Mouse (Mus musculus) right cerebral cortex, adult 2 months (tissue): ENCODE measurements at regions not wholly inside any gene's neighbourhood (a gene's known extent, or its start where the extent isn't known, plus 50 kb on each side); places are given as distances from the start of the nearest gene placed in this dataset.
"Not testable (repeated sequence)": the region's sequence is repeated elsewhere in the genome, so short reads cannot be mapped to it uniquely, and the experiment has no call there.

ENCODE experiments used
- DNase-seq, 2 experiments: peaks; one replicate each; pipeline ENCODE4 v3.0.0; 2021 to 2022; ENCODE audit warnings: low spot score in 2 of 2

DNA sequence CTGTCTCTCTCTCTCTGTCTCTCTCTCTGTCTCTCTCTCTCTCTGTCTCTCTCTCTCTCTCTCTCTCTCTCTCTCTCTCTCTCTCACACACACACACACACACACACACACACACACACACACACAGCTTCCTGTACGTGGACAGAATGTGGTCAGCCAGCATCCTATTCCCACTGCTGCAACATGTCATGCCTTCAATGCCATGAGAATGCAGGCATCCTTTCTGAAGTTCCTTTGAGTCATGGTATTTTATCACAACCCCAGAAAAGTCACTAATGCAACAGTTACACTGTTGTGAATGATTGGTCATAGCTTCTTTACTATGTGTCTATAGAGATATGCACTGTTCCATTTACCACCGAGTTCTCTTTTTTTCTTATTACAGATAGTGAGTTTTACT, 365.8 kb upstream of the Id2 start:
- DNase-seq = not testable (repeated sequence)

DNA sequence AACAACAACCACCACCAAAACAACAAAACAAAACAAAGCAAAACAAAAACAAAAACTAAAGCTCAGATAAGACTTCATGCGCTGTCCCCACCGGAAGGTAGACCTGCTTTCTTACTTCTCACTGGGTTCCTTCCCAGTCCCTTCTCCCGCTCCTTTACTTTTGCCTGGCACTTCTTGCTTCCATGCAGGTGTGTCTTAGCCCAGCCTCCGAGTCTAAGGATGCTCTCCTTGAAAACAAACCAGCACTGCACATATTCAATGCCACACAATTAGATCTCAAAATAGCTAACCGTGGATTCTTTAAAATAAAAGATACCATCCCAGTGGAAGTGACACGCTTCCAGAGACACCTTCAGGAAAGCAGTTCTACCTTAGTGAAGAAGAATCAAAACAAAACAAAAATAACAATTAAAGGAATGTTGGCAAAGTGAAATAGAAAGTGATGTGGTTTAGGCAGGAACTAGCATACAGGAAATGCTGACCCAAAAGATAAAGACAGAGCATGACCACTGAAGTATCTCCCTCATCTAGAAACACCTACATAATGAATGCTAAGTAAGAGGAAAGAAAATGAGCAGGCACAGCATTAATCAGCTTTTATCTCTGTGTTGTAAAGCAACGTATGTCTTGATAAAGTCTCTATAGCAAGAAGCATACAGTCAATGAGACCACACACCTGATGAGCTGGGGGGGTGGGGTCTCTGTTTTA, 358.5 kb upstream of the Id2 start:
- no peak for DNase-seq

DNA sequence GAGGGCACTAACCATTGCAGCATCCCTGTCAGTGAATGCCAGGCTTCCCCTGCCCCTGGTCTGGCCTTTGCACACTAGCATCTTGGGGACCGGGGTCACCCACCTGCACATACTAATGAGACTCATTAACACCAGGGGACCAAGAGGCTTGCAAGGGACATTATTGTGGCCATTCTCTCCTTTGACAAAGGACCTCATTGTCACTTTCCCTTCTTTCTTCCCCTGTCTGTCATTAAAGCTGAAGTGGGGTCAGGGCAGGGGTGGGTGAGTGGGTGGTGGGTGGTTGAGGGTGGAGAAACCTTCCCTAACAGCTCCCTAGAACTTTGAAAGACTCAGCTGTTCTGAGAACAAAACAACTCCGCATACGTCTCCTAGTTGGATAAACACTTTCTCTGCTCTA, 356.4 kb upstream of the Id2 start:
- no peak for DNase-seq

DNA sequence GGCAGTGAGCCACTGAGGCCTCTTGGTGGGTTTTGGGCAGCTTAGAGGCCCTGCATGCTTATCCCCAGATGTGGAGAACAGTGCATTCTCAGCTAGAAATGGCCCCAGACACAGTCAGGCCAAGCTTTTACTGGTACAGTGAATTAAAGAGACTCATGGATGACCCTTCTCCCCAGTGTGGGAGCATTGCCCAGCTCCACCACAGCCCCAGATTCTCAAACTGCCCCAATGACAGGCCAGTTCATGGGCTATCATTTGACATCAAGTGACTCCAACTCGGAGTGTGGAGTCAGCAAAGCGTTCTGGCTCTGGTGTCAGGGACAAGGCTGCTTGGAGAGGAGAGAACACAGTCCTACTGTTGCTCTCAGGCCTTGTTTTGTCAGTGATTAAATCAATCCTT, 354.2 kb upstream of the Id2 start:
- DNase-seq = no peak

DNA sequence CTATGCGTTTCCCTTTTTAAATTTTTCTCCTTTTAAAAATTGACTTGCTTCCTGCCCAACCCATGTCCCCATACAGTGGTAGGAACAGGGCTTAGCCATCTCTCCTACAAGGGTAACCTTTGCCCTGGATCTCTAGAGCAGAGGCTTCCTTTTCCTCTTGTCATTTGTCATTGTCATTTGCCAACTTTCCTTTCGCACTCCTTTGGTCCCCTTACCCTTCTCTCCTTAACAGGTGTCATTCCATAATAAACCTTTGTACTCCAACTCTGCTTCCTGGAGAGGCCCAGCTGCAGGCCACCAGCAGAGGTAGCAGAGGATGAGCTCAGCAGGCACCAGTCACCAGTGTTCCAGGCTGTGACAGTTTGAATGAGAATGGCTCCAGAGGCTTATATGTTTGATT, 347.4 kb upstream of the Id2 start:
- no peak for DNase-seq

DNA sequence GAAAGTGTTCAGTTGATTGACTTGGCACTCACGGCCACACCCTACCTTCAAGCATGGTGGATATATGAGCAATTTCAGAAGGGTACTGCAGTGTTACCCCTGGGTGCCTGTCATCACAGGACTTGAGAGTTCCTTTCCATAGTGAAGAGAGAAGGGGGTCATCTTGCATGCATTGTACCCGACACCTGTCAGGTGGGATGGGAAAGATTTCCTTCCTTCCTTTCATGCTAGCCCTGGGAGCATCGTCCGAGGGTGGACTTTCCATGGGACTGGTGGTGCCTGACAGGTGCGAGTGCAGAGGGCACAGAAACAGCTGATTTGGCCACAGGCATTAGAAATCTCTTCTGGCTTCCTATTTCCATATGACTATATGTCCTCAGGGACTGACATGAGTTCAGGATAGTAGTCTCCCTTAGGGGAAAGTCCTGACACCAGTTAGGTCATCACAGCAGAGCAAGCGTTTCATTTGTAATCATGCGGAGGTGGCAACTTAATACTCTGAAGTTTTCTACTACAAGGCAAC, 342.1 kb upstream of the Id2 start:
- no peak for DNase-seq

DNA sequence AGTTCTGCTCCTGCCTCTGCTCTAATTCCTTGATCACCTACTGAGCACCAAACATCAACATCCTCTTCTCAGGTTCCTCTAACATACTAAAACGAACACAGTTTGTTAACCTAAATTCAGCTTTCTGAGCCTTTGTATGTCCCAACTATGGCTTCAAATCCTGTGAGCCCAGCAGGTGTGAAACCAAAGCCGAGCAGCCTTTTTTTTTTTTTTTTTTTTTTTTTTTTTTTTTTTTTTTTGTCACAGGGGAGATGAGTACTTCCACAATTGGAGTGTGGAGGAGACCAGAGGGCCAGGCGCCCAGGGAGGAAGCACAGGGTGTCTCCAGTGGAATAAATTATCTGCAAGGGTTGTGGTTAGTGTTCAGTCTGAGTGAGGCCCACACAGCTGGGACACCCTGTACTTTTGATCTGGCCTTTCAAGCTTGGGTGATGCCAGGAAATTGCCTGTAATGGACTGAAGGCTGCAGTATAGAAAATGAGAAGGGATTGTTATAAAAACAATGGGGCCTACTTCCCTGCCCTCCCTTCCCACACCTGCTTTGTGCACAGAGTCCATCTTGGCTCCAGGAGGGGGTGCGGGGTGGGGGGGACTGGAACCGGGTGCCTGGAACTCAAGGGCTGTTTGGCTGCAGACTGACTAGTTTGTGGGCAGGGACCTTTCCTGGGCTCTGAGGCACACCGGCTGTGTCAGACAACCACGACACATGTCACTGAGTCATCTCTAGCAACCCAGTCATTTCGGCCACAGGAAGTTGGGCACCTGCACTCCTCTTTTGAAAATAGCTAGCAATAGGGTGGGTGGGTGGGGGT, 341.5 kb upstream of the Id2 start:
- DNase-seq = no peak

DNA sequence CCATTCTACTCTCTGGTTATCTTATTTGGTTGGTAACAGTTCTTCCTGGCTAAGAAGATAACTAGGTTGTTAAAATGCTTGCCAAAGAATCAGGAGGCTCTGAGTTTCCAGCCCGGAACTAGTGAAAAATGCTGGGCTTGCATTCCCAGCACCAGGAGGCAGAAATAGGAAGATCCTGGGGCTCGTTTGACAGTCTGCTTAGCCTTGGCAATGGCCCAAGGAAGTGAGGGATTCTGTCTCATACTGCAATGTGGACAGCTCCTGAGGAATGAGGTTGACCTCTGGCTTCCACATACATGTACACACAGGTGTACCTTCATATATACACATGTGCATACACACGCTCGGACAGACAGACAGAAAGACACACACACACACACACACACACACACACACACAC, 340.6 kb upstream of the Id2 start:
- DNase-seq = no peak

DNA sequence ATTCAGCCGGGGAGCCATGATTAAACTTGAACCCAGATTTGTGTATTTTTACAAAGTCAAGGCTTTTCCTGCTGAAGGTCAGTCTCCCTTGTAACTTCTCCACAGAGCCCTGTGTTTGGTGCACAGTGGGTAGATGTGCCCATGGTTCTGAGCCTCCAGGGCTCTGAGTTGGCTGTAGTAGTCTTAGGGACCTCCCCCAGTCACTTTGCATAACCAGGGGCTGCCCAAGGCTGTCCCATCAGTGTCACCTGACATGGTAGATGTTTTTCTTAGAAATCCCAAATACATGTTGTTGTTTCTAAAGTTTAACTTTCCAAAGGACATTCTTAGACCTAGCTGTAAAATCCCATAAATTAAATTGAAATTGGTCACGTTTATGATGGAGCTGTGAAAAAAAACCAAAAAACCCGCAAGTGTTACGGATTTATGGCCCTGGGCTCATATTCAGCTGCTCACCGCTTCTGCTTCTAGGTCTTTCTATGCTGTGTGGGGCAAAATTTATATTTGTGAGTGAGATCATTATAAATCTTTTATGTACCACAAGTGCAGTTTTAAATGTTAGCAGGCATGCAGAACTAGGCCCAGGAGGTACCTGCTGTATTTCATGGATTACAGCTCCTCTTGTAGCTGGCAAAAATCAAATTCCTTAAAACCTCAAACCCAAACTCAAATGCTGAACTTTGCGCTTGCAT, 339.4 kb upstream of the Id2 start:
- no peak for DNase-seq

DNA sequence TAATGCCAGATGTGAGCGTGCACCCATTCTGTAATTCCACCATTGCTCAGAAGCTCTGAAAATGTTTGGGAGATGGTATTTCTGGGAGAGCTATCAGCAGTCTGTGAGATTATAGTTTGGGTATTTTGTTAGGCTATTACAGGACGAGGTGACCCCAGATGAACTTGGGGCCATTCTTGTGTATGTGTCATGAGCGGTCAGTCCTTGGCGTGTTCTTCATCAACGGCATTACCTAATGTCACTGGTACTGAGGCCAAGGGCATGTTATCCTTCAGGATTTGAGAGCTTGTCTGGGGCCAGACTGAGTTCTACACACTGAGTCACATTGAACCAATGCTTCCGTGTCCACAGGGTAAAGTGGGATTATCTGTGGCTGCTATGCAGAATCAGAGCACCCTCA, 335.9 kb upstream of the Id2 start:
- no peak for DNase-seq

DNA sequence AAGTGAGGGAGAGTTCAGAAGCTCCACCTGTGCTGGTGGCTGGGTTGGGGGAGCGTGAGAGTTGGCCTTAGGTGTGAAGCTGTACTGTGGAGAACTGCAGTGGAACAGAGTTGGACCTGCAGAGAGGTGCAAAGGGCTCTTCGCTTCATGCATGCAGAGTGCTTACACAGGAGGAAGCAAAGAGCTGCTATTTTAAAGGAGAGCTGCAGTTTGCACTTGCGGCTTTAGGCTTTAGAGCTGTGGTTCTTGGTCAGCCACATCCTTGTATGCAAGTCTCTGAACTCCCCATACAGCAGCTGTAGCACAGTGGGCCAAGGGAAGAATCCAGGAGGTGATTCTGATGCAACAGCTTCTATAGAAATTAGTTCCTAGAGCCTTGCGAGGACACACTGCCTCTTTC, 334.0 kb upstream of the Id2 start:
- no peak for DNase-seq

DNA sequence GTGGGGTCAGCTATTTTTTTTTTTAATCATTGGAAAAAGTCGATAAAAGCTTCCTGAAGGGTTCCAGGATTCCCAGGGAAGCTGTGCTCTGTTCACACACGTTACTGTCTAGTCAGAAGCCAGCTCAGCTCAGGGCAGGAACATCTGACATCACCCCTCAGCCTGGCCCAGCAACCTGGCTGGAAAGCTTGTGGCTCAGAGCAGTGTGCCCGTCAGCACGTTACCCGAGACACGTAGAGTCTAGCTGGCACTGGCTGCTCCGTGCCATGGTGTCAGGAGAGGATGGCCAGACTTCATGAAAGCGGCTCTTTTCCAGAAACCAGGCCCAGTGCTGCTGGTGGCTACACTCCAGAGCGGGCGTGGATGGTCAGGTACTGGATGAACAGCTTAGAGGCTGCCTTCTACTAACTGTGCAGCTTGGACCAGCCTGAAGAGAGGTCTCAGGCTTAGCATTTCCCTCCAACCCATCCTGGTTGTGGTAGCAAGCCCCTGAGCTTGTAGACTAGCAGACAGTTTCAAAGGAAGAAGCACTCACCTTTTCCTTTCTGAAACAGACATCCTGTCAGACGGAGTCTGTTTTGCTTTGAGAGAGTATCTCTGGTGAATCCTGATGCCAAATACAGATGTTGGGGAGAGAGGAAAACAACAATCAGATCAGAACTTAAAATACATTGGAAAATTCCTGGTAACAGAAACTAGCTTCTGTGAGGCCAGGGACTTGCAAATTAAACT, 331.1 kb upstream of the Id2 start:
- no peak for DNase-seq

DNA sequence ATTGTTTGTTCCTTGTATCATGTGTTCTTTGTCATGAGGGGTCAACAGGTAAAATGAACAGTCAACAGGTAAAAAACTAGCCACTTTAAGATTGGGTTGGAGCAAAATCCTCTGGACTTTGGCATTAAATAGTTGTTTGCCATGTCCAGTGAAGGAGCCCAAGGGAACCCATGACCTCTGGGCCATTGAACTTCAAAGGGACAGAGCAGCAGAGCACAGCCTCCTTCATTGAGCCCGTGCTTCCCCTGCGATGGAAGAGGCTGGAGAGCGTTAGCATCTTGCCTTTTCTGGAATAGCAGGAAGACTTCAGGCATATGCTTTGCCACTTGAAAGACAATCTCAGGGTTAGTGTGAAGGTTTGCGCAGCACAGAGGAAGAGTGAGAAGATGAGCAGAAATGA, 320.4 kb upstream of the Id2 start:
- no peak for DNase-seq

DNA sequence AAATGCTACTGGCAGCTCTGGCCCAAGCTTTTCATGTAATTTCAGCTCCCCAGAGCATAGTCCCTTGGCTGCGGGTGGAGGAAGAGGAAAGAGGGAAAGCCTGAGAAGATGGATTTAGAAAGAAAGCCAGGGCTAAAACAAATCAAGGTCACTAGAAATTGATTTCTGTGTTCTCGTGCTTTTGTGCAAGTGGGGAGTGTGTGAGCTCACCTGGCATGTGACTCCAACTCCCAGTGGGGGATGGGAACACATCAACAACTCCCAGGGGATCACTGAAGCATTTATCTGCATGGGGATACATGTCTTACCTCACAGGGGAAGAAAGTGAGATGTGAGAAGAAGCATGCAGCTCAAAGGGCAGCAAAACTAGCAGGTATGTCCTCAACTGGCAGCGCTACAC, 319.6 kb upstream of the Id2 start:
- no peak for DNase-seq

DNA sequence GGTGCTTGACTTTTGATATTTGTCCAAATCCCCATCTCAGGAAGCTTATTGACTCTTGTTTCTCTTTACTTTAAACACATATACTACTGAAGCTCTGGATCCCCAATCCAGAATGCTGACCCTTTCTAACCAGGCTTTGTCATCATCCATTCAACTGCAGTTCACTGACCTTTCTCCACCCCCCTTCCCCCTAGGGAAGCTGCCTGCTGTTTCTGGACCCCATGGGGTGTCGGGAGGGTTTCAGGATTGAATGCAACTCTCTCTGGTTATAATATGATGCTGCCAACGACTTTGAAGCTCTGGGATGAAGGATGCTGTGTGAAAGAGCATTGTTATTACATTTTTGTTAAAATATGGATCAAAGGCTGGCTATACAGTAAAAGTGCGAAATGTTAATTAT, 318.7 kb upstream of the Id2 start:
- no peak for DNase-seq

DNA sequence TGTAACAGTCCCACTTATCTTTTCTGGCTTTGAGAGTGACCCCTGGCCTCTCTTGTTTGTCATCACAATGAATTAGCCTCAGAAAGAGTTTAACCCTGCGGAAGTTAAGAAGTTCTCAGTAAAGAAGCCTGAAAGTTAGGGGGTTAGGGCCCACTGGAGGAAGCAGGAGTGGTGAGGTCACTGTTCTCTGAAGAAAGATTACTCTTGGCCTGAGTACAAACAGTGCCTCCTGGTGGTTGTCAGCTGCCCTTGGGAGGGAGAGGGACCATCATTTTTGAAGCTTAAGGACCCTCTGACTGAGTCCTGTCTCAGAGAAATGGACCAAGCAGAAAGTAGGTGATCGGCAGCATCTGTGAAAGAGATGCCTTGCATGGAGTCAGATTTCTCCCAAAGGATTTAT, 318.3 kb upstream of the Id2 start:
- no peak for DNase-seq

DNA sequence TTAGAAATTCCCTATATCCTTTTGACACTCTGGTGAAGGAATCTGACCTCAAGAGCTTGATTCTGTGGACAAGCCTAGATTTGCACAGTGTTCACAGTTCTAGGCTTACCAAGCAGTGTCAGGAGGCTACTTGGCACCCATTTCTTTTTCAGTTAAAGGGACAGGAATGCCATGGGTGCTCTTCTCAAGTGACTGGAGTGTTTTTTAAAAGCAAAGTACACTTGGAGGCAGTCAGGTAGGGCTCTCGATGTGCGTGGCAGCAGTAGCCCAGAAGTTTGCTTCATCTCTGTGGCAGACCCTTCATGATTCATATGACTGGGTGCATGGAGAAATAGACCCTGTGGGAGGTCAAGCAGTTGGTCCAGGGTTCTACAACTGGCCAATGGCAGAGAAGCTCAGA, 310.4 kb upstream of the Id2 start:
- no peak for DNase-seq

DNA sequence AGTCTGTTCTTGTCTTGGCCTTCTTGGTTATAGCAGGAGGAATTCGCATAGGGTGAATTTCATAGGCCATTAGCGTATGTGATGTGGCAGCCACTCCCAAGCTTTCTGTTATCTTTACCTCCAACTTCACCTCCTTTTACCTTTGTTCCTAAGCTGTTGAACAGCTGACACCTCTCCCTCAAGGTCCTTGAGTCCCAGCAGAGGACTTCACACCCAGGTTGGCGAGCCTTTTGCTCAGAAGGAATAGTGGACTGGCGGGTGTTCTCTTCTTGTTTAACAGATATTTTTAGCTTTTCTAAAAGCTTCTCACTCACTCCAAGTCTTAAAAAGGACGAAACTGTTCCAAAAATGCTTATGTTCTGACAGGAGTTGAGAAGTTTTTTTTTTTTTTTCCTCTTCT, 303.4 kb upstream of the Id2 start:
- no peak for DNase-seq

DNA sequence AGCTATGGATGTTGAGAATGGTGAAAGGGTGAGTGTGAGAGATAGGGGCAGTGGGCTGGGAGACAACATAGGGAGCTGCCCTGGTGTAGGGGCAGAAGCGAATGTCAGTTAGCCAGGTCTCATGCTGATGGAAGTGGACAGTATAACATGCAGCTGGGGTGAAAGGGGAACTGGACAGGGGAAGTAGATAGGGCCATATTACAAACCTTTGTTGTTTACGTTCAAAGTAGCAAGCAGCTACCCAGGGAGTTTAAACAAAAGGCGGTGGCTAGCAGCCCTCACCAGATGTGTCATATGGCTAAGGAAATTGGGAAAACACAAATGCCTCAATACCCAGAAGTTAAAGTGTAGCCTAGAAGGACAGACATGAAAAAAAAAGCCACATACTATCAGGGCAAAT, 301.8 kb upstream of the Id2 start:
- no peak for DNase-seq

DNA sequence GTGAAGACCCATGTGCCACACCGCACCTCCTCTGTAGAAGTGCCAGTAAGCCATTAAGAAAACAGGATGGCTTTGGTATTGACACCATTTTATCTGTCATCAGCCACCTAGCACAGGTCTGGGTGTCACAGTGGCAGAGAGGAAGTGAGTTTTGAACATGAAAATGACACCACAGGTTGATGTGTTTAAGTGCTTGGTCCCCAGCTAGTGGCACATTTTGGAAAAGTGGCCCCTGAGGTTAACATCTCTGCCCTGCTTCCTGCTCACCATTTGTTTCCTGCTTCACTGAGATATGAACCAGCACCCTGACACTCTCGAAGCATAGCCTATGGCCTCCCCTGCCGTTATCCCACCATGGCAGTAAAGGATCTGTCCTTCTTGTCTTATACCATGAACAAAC, 297.4 kb upstream of the Id2 start:
- no peak for DNase-seq

DNA sequence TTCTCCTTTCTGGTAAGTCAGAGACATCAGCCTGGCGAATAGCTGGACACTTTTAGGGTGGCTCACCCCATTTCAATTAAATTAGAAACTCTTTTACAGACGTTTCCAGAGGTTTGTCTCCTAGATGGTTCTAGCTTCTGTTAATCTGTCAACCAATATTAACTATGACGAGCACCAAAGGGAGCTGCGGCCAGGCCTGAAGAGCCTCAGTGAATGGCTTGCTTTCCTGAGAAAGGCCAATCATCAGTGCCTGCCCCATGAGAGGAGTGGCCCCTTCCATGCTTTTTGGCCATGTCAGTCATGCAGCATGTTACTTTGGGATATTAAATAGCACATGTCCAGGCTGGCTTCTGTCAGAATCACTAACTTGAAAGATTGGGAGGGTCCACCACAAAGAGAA, 296.6 kb upstream of the Id2 start:
- no peak for DNase-seq

DNA sequence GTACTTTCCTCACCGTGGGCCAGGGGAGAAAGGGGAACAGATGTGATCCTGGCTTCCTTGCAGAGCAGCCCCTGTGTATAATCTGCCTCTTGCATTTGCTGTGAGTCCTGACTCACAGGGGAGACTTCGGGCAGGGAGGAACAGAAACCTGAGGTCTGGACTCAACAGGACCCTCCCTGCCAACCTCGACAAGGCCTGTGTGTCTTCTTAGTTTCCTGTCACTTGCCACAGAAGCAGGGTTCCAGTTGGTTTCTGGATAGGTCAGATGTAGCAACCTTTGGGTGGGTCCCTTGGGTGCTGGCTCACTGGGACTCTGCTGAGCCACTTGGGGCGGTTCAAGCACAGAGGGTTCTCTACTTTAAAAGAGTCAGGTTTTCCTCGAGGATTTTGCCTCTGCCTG, 292.3 kb upstream of the Id2 start:
- DNase-seq = no peak
